Mouse (Mus musculus) liver, adult 2 months (tissue): ENCODE data around the gene Mtx1.

ENCODE experiments used
- CTCF ChIP-seq: fragments of 200-500 bp; IDR thresholded peaks from 2 replicates; pipeline ENCODE4 v1.5.1; 2011; ENCODE audit warnings: low read depth, low read length, control low read depth
- POLR2A ChIP-seq: fragments of 200-500 bp; IDR thresholded peaks from 2 replicates; pipeline ENCODE4 v1.6.1; 2011; ENCODE audit warnings: low read length, control low read depth; ENCODE audit not compliant: insufficient read depth; ENCODE audit errors: extremely low read depth

GRCm38 (mm10) chr3:89231345-89231744 is 4.5 kb upstream of the Mtx1 start:
- TF ChIP-seq POLR2A, result no peak
- no peak for TF ChIP-seq CTCF
